ENCODE assay signal across 23 mouse cellular contexts in the genomic region with DNA sequence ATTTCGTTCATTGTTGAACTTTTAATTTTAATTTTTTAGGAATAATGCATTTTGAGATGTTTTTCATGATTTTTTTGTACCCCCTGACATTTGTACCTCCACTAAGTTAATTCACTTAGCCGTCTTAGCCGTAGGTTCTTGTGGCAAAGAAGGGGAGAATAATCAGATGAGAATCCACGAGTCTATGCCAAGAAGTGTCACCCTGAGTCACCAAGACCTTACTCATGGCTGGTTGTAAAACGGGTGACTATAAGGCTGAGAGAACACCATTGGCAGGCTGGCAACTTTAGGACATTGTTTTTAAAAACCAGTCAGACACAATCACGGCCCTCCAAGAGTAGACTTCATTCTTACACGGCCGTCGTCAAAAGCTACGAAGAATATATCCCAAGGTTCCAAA.
"Had no signal": no experiment of that assay in that cellular context is flagged by ENCODE, and none has a peak within 500 bp of the region (broad histone marks: within the 10 kb centered on the region; RNA-seq: fewer than 3 reads in every experiment).

No protein-coding gene starts in this region.

- H3K4me2 ChIP-seq: limb, embryonic 13.5 days; liver, embryonic 12.5 days; liver, embryonic 15.5 days; lung, embryonic 15.5 days; midbrain, embryonic 11.5 days; neural tube, embryonic 12.5 days; stomach, embryonic 15.5 days had no signal

- H3K9me3 ChIP-seq: limb, embryonic 10.5 days; liver, embryonic 12.5 days; liver, embryonic 15.5 days; lung, embryonic 15.5 days; neural tube, embryonic 12.5 days; stomach, embryonic 15.5 days had no signal

- H3K27ac ChIP-seq: kidney, postnatal 0 days; layer of hippocampus, adult 2 months; left cerebral cortex, adult 2 months; limb, embryonic 10.5 days; limb, embryonic 13.5 days; liver, embryonic 12.5 days; liver, embryonic 15.5 days; lung, embryonic 15.5 days; neural tube, embryonic 12.5 days; stomach, embryonic 15.5 days had no signal

- H3K4me1 ChIP-seq: liver, embryonic 12.5 days; liver, embryonic 15.5 days; stomach, embryonic 15.5 days had no signal

- H3K27me3 ChIP-seq: limb, embryonic 13.5 days; liver, embryonic 12.5 days; liver, embryonic 15.5 days; lung, embryonic 15.5 days; neural tube, embryonic 12.5 days; stomach, embryonic 15.5 days had no signal

- H3K9ac ChIP-seq: limb, embryonic 13.5 days; liver, embryonic 12.5 days; liver, embryonic 15.5 days; lung, embryonic 15.5 days; neural tube, embryonic 12.5 days; stomach, embryonic 15.5 days had no signal

- ATAC-seq: liver, embryonic 12.5 days had no signal

- DNase-seq: kidney, adult 2 months; kidney, postnatal 25 days; layer of hippocampus, postnatal 36 days; liver; lung, adult 18-20 months; lung, postnatal 10 days; lung, postnatal 36 days; midbrain, embryonic 14.5 days; retina, postnatal 1 day; right cerebral cortex, postnatal 25 days; spleen, adult 18-20 months; thymus, postnatal 25 days had no signal

- H3K36me3 ChIP-seq: limb, embryonic 13.5 days; liver, embryonic 12.5 days; liver, embryonic 15.5 days; lung, embryonic 15.5 days; neural tube, embryonic 12.5 days; stomach, embryonic 15.5 days had no signal

- H3K4me3 ChIP-seq: layer of hippocampus, adult 2 months; left cerebral cortex, adult 2 months; limb, embryonic 10.5 days; limb, embryonic 13.5 days; liver, embryonic 12.5 days; liver, embryonic 15.5 days; lung, embryonic 15.5 days; neural tube, embryonic 12.5 days; stomach, embryonic 15.5 days had no signal
